Mouse (Mus musculus) liver, embryonic 16.5 days (tissue): ENCODE results near the gene Kalrn. TPM values are rescaled to one million over a fixed set of nuclear protein-coding genes. Genes with fewer than 3 reads are reported as not detected.

ENCODE experiments used
- ATAC-seq: fragments of 200-750 bp; cut with Nextera tagmentation; 2 replicates; pipeline ENCODE4 v1.8.0; 2017; ENCODE audit warnings: low read depth, mild to moderate bottlenecking, moderate number of reproducible peaks, moderate library complexity
- H3K27ac ChIP-seq: fragments of 300-500 bp; sonication (generic); 2 replicates; pipeline ENCODE4 v1.5.1; 2014; ENCODE audit warnings: mild to moderate bottlenecking, low read length
- H3K27me3 ChIP-seq: fragments of 300-500 bp; sonication (generic); 2 replicates; pipeline ENCODE4 v1.6.1; 2014; ENCODE audit warnings: low read depth, low read length, mixed read lengths; ENCODE audit not compliant: control insufficient read depth, insufficient read depth
- H3K36me3 ChIP-seq: fragments of 300-500 bp; sonication (generic); 2 replicates; pipeline ENCODE4 v1.6.1; 2014; ENCODE audit warnings: mild to moderate bottlenecking; ENCODE audit not compliant: control insufficient read depth, insufficient read depth
- H3K4me1 ChIP-seq: fragments of 300-500 bp; sonication (generic); 2 replicates; pipeline ENCODE4 v1.6.1; 2014; ENCODE audit warnings: low read depth, low read length, mixed read lengths; ENCODE audit not compliant: control insufficient read depth
- H3K4me2 ChIP-seq: fragments of 300-500 bp; sonication (generic); 2 replicates; pipeline ENCODE4 v1.6.1; 2014; ENCODE audit warnings: low read depth, low read length, mixed read lengths
- H3K4me3 ChIP-seq: fragments of 300-500 bp; sonication (generic); 2 replicates; pipeline ENCODE4 v1.5.1; 2014; ENCODE audit warnings: low read depth, mild to moderate bottlenecking, low read length
- H3K9ac ChIP-seq: fragments of 300-500 bp; sonication (generic); 2 replicates; pipeline ENCODE4 v1.6.1; 2014; ENCODE audit warnings: low read depth, low read length
- H3K9me3 ChIP-seq: fragments of 300-500 bp; sonication (generic); replicated peaks from 2 replicates; pipeline ENCODE4 v1.6.1; 2016; ENCODE audit warnings: low read length; ENCODE audit not compliant: control insufficient read depth
- WGBS: fragments of 180-500 bp; shearing (Covaris S2); extraction: QIAGEN DNeasy Blood & Tissue Kit; methylation state at CpG from one replicate; pipeline ENCODE4 v1.1.7; 2014; ENCODE audit not compliant: insufficient replicate concordance; 5-methylcytosine and 5-hydroxymethylcytosine counted together
- polyA plus RNA-seq: library from polyadenylated mRNA; unstranded; fragments of >200 nt; fragmentation: Nextera tagmentation; extraction: Ambion mirVana; gene quantifications from 2 replicates; pipeline ENCODE4 v1.2.1, GENCODE M21; 2015

Gene Kalrn
- polyA plus RNA-seq, 1 experiment from 2014 or later: 11.2 TPM

DNA sequence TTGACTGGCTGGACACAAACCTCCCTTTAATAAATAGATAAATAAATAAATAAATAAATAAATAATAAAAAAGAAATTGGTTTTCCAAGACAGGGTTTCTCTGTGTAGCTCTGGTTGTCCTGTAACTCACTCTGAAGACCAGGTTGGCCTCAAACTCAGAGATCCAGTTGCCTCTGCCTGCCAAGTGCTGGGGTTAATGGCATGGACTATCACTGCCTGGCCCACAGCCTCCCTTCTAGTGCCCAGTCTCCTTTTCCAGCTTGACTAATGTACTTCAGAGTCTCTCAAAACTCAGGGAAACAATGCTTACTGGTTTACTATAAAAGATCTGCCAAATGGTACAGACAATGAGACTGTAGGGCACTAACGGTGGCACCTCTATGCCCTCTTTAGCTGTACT, 511.7 kb downstream of the Kalrn start:
- WGBS: 80% methylated on average over 1 of the region's 1 CpGs
- Histone ChIP-seq H3K27ac (no peak overlapping the region), H3K9me3 (no peaks in the 10 kb centered on the region), H3K9ac (no peak overlapping the region), H3K27me3 (no peaks in the 10 kb centered on the region), H3K4me2 (no peak overlapping the region), H3K4me1 (peaks cover 13% of the 10 kb centered on the region), H3K36me3 (no peaks in the 10 kb centered on the region), H3K4me3 (no peak overlapping the region)
- no peak for ATAC-seq

DNA sequence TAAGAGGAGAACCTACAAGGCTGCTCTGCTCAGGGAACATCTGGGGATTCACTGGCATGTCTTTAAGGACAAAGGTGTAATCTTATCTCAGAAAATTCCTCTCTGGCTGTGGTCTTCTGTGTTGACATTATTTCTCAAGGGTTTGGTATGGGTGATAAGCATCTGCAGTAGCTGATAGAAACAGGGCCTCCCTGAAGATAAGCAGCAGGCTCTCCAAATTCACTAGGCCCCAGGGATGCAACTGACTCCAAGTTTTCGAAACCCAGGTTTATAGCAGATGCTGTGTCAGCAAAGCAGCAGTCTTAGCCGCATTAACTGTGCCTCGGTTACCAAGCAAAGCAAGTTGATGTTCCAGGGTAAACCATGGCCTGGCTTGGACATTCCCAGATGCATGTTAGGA, 514.7 kb downstream of the Kalrn start:
- Histone ChIP-seq H3K9ac (no peak overlapping the region), H3K4me3 (no peak overlapping the region), H3K27me3 (no peaks in the 10 kb centered on the region), H3K9me3 (no peaks in the 10 kb centered on the region), H3K27ac (no peak overlapping the region), H3K4me1 (peaks cover 13% of the 10 kb centered on the region), H3K36me3 (no peaks in the 10 kb centered on the region), H3K4me2 (no peak overlapping the region)
- 60% methylated on average over 3 of the region's 3 CpGs for WGBS
- no peak for ATAC-seq

DNA sequence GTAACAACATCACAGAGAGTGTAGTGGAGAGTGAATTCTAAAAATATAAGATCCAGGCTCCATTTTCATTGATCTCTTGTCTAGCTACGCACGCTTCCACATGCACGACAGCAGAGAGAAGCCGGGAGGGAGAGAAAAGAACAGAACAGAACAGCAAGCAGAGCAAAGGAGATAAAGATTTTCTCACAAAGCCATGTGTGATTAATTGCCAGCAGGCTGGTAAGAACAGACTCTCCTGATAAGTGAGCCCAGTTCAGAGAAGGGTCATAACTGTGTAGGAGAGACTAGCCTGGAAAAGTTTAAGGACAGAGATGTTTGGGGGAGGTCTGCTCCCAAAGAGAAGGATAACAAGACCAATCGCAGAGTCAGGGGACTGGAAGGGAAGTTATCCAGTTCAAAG, 515.9 kb downstream of the Kalrn start:
- Histone ChIP-seq H3K27ac (no peak overlapping the region), H3K4me2 (no peak overlapping the region)
- WGBS: 30% methylated on average over 5 of the region's 5 CpGs

DNA sequence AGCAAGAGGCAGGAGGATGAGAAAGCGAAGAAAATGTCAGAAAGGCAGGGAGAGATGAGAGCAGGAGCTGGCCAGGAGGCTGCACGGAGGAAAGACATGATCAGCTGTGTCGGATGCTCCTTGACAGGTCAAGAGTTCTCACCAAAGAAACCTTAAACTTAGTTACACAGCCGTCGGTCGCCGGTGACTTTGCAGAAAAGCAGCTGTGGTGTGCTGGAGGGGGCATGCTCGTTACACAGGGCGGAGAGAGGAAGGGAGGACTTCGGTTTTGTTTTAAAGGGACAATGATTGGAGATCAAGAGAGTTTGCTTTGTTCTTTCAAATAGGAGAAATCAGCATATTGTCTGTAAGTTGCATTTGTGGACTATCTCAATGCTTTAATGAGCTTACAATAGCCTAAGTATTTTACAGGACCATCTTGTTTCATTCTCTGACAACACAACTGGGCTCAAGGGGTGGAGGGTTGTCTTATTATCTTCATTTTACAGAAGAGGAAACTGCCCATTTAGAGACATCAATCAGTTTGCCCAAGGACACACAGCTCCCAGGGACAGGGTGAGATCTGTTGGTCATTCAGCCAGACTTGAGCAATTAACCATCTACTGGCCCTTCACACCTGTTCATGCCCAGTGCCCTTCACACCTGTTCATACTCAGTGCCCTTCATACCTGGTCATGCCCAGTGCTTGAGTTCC, 516.8 kb downstream of the Kalrn start:
- H3K36me3 ChIP-seq: no peaks in the 10 kb centered on the region; the same call in 1 of the 2 replicates
- WGBS: 6% methylated on average over 10 of the region's 10 CpGs
- H3K9ac ChIP-seq: no peak overlapping the region
- no peak overlapping the region for H3K27ac ChIP-seq
- H3K4me3 ChIP-seq: no peak overlapping the region
- no peaks in the 10 kb centered on the region for H3K9me3 ChIP-seq
- peak; percentile 32; the same call in 1 of the 2 replicates for ATAC-seq
- peak overlapping the region; percentile 21; the same call in 1 of the 2 replicates for H3K4me2 ChIP-seq
- no peaks in the 10 kb centered on the region for H3K27me3 ChIP-seq
- H3K4me1 ChIP-seq: peaks cover 13% of the 10 kb centered on the region

More for the DNA sequence above, 515.9 kb downstream of the Kalrn start:
- peaks cover 13% of the 10 kb centered on the region for H3K4me1 ChIP-seq
- H3K4me3 ChIP-seq: no peak overlapping the region
- H3K9me3 ChIP-seq: no peaks in the 10 kb centered on the region
- no peak overlapping the region for H3K9ac ChIP-seq
- no peak for ATAC-seq
- H3K36me3 ChIP-seq: no peaks in the 10 kb centered on the region; the same call in 1 of the 2 replicates
- H3K27me3 ChIP-seq: no peaks in the 10 kb centered on the region

DNA sequence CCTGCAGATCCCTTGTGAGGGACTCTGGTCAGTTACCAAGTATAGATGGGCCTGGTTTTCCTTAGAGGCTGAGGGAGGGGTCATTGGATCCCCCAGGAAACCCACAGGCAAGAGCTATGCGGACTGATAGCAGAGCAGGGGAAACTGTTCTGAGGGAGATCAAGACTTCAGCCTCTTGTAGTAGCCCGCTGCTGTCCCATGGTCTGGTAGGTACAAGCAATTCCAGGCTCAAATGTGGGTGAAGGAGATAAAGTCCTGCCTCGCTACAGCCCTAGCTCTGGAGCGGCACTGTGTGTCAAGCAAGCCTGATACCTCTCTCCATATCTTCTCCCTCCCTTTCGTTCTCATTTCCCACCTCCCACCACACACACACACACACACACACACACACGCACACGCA, 523.2 kb downstream of the Kalrn start:
- ATAC-seq: peak; percentile 91
- Histone ChIP-seq H3K27me3 (no peaks in the 10 kb centered on the region), H3K27ac (peak overlapping the region; percentile 78), H3K4me2 (peak overlapping the region; percentile 36; the same call in 1 of the 2 replicates), H3K4me1 (peaks cover 46% of the 10 kb centered on the region), H3K9ac (peak overlapping the region; percentile 43; the same call in 1 of the 2 replicates), H3K36me3 (no peaks in the 10 kb centered on the region; the same call in 1 of the 2 replicates), H3K4me3 (no peak overlapping the region), H3K9me3 (no peaks in the 10 kb centered on the region)
- WGBS: 27% methylated on average over 7 of the region's 7 CpGs

DNA sequence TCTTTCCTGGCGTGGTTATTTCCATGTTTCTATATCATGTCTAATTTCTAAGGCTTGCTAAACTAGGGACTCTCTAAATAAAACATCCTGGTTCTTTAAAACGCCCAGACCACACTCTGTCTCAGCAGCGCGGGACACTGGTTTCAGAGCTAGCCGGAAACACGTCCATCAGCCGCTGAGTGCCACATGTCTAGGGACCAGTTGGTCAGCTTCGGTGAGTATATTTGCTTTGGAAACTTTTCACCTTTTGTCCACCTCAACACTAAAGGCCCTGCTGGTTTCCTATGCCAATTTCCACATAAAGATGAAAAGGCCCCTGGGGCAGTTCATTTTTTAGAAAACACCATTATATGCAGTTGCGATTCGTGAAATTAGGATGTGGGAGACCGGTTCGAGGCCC, 524.0 kb downstream of the Kalrn start:
- no peak overlapping the region; the same call in 1 of the 2 replicates for H3K27ac ChIP-seq
- H3K9me3 ChIP-seq: no peaks in the 10 kb centered on the region
- H3K4me2 ChIP-seq: no peak overlapping the region
- 82% methylated on average over 12 of the region's 12 CpGs for WGBS
- ATAC-seq: no peak
- H3K36me3 ChIP-seq: no peaks in the 10 kb centered on the region; the same call in 1 of the 2 replicates
- peaks cover 52% of the 10 kb centered on the region for H3K4me1 ChIP-seq
- H3K9ac ChIP-seq: no peak overlapping the region
- no peaks in the 10 kb centered on the region for H3K27me3 ChIP-seq
- H3K4me3 ChIP-seq: no peak overlapping the region

DNA sequence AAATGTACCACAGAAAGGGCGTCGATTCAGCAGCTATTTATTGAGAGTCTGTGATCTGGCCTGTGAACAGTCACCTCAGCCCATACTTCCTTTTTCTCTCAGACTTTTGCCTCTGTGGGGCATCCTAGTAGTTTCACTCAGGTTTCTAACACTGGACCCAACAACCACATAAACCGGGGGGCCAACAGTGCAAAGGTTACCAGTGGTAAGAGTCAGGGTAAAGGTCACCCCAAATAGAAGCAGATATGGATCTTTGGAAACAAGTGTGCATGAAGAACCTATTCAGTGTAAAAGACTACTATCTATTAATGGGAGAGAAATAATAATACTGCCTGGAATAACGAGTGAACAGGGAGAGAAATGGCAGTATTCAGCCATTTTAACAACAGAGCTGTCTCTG, 525.1 kb downstream of the Kalrn start:
- no peak overlapping the region for H3K9ac ChIP-seq
- no peak for ATAC-seq
- H3K4me1 ChIP-seq: peaks cover 52% of the 10 kb centered on the region
- no peak overlapping the region for H3K27ac ChIP-seq
- H3K36me3 ChIP-seq: no peaks in the 10 kb centered on the region; the same call in 1 of the 2 replicates
- H3K4me3 ChIP-seq: no peak overlapping the region
- H3K4me2 ChIP-seq: no peak overlapping the region
- no peaks in the 10 kb centered on the region for H3K9me3 ChIP-seq
- WGBS: 62% methylated on average over 4 of the region's 4 CpGs
- no peaks in the 10 kb centered on the region for H3K27me3 ChIP-seq

DNA sequence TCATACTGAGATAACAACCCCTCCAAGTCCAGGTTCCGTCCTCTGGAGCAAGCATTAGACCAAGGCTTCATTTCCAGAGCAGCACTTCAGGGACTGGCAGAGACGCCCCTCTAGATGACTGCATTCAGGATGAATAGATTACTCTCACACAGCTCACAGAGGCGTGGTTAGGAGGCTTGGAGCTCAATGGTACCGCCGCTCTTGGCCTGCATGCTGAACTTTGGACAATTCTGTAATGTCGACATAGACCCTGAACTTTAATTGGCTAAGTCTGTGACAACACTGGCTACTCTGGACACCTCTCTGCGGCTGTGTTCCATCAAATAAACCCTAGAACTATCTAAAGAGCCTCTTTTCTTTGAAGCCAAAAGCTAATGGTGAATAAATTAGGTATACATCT, 525.8 kb downstream of the Kalrn start:
- H3K27ac ChIP-seq: peak overlapping the region; percentile 49
- no peak overlapping the region for H3K4me3 ChIP-seq
- no peaks in the 10 kb centered on the region for H3K9me3 ChIP-seq
- H3K4me2 ChIP-seq: no peak overlapping the region
- WGBS: 38% methylated on average over 7 of the region's 7 CpGs
- H3K9ac ChIP-seq: no peak overlapping the region
- H3K36me3 ChIP-seq: no peaks in the 10 kb centered on the region
- peaks cover 52% of the 10 kb centered on the region for H3K4me1 ChIP-seq
- H3K27me3 ChIP-seq: no peaks in the 10 kb centered on the region
- peak; percentile 71 for ATAC-seq

DNA sequence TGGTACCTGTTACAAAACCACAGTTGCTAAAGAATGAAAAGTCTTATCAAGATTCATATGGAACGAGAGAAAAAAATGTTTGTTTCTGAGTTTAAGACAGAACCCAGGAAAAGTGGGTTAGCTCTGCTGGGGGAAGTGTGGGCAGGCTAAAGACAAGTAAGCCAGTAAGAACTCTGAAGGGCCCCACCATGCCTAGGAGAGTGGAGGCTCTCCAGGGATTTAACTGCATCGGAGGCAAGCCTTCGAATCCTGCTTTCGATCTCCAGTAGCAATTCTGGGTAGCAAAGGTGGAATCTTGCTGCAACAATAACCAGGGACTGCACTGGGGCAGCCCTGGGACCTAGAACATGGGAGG, 526.3 kb downstream of the Kalrn start:
- H3K4me1 ChIP-seq: peaks cover 52% of the 10 kb centered on the region
- ATAC-seq: no peak
- no peak overlapping the region for H3K4me2 ChIP-seq
- H3K27ac ChIP-seq: peak overlapping the region; percentile 49
- no peak overlapping the region for H3K4me3 ChIP-seq
- WGBS: 52% methylated on average over 4 of the region's 4 CpGs
- H3K9me3 ChIP-seq: no peaks in the 10 kb centered on the region
- no peak overlapping the region for H3K9ac ChIP-seq
- H3K36me3 ChIP-seq: no peaks in the 10 kb centered on the region
- H3K27me3 ChIP-seq: no peaks in the 10 kb centered on the region
